Mouse (Mus musculus) right cerebral cortex, postnatal 25 days (tissue): Measurements from ENCODE around the gene Abr.
A peak's percentile ranks its signal among the peaks of the same experiment; 100 is the strongest.

Experiments used
- DNase-seq: peaks from one replicate; pipeline ENCODE4 v3.0.0; 2022

Abr gene

GRCm38 (mm10) chr11:76399587-76400330 lies 222.4 kb downstream of the Abr start:
- DNase-seq: no peak

- DNase-seq: peak; percentile 86
These were observed 223.1 kb downstream of the Abr start, which contains the start of gene Nxn for GRCm38 (mm10) chr11:76398798-76399586. TSS of gene Nxn (minus strand) at chr11:76399140.

GRCm38 (mm10) chr11:76398312-76398797 lies 223.8 kb downstream of the Abr start:
- DNase-seq: no peak

- no peak for DNase-seq
These were observed 224.3 kb downstream of the Abr start for GRCm38 (mm10) chr11:76397650-76398311.

DNA sequence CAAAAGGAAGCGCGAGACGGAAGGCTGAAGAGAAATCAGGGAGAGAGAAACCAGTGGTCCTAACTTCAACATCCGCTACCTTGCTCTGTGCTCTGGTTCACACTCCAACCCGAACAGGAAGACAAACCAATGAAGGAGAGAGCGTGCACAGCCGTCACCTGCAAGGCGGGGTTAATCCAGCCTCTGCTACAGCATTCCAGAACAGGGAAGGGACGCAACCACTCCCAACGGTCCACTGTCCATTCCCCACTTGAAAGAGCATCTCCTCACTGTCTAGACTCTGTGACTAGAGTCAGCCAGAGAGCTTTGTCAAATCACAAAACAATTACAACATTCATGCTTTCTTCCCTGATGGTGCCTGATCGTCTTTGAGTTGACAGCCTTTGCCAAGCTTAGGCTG lies 229.1 kb downstream of the Abr start:
- DNase-seq: no peak

DNA sequence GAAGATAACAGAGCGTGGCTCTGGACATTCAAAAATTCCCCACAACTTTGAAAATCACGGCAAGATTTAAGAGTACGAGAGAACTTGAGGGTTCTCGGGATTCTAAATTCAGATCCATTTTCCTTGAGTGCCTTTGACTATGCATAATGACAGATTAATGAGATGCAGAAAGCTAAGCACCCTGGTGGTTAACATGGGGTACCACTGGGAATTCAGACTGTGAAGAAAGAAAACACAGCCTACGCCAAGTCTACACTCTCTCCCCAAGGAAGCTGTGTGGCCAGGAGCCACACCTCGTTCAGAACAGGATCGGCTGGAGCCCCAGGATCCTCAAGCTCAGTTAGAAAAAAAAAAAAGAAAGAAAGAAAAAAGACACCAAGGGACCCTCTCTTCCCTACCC lies 229.6 kb downstream of the Abr start:
- DNase-seq: no peak

- no peak for DNase-seq
These were observed 233.4 kb downstream of the Abr start for GRCm38 (mm10) chr11:76388711-76389110.

GRCm38 (mm10) chr11:76387097-76387496 lies 235.0 kb downstream of the Abr start:
- DNase-seq: no peak

- no peak for DNase-seq
These were observed 236.4 kb downstream of the Abr start for GRCm38 (mm10) chr11:76385746-76386145.

DNA sequence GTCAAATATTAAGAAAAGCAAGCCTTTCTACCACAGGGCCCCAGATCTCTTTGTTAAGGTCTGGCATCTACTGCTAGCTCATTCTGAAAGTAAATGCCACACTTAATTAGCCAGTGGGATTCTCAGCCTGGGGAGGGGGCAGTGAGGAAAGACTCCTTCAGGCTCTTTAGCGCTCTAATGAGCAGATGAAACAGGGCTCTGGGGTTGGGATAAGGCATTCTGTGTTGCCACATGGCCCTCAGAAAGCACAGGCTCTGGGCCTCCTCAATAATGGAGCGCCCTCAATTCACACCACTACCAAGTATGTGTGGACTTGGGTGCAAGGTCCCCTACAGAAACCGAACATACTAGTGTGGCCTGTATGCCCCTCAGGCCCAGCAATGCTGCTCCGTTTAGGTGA lies 237.1 kb downstream of the Abr start:
- DNase-seq: no peak

DNA sequence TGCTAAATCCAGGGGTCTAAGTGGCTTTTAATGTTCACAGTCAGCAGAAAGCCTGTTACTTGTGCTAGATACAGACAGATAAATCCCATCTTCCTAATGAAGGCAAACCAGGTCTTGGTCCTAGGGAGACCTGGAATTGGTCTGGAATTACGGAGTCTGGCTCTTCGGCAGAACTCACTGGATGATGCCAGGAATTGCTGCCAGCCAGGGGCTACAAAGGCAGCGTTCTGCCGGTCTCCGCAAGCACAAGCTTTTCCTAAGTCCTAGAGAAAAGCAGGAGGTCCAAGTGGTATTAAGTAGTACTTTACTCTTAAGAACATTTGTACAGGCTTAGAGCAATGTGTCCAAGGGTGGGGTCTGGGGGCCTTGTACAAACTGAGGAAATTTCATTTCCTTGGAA lies 237.8 kb downstream of the Abr start:
- DNase-seq: no peak

DNA sequence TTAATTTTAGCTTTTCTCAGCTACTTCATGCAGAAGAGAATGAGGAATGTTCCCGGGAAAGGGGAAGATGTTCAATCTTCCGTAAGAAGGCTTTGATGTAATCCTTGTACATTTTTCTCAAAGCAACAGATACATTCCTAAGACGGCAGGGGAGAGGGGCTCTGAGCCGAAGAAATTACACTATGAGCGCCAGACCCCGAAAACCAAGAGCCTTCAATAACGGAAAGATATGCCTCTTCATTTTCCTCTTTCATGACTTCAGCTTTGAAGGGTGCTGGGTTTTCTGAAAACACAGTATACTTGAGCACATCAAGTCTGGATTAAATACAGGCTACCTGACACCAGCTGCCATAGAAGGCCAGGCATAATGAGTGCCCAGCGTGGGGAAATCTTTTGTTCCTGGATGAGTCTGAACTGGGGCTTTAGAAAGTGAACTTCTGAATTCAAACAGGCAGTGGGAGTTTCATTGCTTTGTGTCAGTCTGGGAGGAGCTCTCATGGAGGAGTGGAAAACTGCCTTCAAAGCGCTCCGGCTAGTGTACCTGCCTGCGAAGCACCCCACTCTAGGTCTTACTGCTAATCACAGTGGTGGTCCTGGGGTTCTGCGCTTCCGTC lies 239.3 kb downstream of the Abr start:
- no peak for DNase-seq

- DNase-seq: no peak
These were observed 240.8 kb downstream of the Abr start for GRCm38 (mm10) chr11:76381201-76381885.

GRCm38 (mm10) chr11:76379921-76380544 lies 242.1 kb downstream of the Abr start:
- DNase-seq: no peak

- DNase-seq: no peak
These were observed 245.7 kb downstream of the Abr start for GRCm38 (mm10) chr11:76376425-76376824.

DNA sequence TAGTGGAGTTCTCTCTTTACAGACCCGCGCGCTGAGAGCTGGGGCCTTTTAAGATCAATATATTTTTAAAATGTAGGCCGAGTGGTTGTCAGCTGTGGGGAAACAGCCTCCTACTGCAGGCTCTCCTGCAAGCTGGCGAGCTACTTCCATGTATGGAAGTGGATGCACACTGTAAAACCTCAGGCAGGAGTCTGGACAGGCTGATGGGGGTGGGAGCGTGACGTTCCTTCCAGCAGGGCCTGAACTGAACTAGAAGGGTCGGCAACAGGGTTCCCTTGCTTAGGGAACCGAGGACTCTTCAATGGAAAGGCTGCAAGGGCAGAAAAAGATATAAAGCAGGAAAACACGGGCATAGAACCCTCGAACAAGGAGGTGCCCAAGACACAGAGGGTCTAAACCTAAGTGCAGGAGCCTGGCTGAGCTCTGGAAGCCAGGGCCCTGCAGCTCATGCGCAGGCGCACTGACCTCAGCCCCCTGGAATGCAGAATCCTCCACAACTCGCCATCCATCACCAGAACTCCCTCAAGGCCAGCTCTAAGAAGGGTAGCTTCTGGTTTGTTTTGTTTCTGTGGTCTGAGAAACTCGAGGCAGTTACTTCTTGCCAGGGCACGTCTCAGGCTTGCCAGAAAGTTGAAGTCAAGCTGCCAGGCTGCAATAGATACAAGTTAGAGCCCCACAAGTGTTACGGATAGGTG lies 247.5 kb downstream of the Abr start:
- DNase-seq: no peak

DNA sequence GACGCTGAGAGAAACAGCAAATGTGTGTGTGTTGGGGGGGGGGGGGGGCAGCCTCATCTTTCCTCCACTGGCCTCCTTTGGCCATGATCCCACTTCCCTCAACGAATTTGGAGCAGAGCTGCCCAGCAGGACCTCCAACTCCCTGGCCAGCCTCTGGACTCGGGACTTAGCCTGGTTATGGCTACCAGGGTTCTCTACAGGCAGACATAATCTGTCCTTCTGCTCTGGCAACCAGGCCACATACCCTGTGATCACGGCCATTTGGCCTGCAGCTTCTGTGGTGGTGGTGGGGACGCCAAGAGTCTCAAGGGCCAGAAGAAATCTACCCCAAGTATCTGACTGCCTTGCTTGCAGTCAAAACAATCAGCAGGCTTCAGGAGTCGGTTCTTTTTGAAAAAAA lies 249.6 kb downstream of the Abr start:
- DNase-seq: no peak

DNA sequence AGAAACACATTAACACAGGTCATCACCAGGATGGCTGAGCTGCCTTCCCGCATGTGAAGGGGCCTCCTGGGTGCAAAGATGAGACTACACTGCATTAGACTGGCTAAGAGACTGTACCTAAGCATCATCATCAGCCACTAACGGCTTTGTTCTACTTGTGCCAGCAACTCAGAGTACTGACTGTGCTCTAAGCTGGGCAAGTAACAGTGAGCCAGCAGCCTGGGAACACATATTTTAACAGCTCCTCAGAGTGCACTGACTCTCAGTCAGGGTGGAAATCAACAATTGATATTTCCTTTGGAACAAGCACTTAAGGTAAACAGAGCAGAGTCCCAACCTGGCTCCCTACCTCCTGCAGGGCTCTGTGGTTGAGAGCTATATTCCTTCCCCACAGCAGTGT lies 250.0 kb downstream of the Abr start:
- DNase-seq: no peak

- DNase-seq: no peak
These were observed 251.6 kb downstream of the Abr start for GRCm38 (mm10) chr11:76370491-76370890.
